Mouse (Mus musculus): Measurements from ENCODE around the gene Tmem215.

The Tmem215 gene

DNA sequence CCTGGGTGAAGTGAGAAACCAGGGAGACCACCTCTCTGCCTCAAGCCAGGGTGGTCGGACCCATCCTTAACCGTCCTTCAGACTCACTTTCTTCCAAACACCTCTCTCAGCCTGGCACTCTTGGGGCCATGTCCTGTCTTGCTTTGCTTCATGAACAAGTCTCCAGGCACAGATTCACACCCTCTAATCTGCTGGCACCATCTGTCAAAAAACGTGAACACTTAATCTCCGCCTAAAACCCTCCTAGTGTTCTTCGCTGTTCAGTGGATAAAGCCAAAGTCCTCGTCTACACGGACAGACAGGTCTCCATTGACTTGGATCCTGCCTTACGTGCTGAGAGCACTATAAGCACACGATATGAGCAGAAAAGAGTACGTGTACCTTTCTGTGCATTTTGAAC is at the start of gene Tmem215:
Gene Tmem215, plus strand, starts transcription at position 301 of the 400 bp plus-strand sequence.
- DNase-seq (ENCODE audit: low read depth in 2 of 2, low spot score in 2 of 2), result no peak

DNA sequence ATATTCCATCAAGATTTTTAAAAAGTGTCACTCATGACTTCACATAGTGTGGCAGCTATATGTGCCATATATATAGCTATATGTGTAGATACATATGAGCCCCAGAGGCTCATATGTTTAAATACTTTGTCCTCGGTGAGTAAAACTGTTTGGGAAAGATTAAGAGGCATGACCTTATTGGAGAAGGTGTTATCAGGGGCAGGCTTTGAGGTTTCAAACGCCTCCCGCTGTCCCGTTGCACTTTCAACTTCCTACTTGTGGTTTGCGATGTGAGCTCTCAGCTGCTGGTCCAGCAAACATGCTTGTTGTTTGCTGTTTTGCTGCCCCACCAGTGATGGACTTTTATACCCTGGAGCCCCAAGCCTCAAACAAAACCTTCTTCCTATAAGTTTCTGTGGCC is 40.1 kb upstream of the Tmem215 start:
- DNase-seq (ENCODE audit: low read depth in 2 of 2, low spot score in 2 of 2), result no peak

DNA sequence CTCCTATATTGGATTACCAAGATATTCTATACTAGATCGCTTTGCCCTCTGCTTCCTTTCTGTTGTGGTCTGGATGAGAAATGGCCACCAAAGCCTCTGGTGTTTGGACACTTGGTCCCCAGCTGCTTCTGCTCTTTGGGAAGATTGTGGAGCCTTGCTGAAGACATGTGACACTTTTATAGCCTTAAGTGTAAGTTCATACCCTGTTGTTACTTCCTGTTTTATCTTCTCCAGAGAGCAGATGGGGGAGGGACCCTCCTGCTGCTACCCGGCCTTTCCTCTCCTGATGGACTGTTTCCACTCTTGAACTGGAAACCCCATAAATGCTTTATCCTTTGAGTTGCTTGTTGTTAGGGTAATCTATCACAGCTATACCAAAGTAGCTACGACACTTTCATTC is 38.6 kb upstream of the Tmem215 start:
- no peak for DNase-seq (ENCODE audit: low read depth in 2 of 2, low spot score in 2 of 2)

DNA sequence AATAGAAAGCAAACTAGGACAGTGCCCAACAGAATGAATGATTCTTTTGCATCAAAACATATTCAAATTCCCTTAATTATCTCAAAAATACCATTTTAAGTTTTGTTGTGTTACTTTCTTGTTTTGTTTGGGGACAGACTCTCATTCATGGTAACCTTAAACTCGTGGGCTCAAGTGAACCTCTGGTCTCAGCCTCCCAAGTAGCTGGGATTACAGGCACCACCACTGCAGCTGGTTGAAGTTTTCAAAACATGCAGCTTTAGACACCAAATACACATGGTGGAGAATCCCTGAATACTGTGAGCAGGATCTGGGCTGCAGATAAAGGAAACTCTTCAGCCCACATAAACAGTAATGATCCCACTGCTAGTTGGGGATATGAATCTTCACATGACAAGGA is 37.6 kb upstream of the Tmem215 start:
- DNase-seq (ENCODE audit: low read depth in 2 of 2, low spot score in 2 of 2), result no peak

DNA sequence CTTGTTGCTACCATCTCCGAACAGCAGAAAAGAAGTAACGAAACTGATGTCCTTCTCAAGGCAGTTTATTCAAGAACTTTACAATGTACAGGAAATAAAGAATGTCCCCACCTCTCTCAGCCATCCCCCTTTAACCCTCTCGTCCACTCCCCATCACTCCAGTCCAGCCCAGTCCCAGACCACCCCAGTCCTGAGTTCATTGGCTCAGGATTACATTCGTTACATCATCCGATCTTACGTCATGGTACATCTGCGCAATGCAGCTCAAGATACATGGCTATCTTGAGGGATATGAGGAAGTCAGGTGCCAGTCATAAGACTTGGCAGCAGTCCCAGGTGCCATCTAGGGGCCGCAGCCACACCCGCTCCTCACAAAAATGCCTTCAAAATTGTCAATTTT is 28.4 kb upstream of the Tmem215 start:
- no peak for DNase-seq (ENCODE audit: low read depth in 2 of 2, low spot score in 2 of 2)

DNA sequence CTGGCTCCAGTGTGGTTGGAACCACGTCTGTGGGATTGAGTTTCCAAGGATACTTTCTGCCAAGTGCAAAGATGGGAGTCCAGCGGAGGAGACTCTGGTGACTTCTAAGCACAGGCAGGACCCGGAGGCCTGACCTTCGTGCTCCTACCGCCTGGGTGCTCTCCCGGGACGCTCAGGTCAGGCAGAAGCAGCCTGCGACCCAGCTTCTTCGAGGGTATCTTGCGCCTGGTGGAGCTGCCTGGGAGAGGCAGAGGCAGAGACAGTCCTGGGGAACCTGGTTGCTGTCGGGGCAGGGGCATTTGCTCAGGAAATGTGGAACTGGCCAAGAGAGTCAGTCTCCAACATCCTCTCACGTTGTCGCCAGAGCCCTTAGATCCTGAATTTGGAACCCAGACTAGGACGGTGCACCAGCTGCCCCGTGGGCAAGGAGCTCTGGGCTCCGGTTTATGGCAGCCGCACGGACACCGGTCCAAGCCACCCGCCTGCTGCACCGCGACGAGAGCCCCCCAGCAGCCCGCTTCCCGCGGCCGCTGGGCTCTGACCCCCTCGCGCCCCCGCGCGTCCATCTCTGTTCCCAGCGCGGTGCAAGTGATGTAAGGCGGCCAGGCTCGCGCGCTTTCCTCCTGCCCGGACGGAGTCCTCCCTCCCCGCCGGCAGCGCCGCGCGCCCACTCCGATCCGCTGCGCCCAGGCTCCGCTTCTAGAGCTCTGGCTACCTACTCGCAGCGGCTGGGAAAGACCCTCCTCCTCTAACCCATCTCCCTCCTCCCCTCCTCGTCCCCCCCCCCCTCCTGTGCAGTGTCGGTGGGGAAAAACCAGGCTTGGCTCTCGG is 935 bp downstream of the Tmem215 start:
- no peak for DNase-seq (ENCODE audit: low read depth in 2 of 2, low spot score in 2 of 2)

DNA sequence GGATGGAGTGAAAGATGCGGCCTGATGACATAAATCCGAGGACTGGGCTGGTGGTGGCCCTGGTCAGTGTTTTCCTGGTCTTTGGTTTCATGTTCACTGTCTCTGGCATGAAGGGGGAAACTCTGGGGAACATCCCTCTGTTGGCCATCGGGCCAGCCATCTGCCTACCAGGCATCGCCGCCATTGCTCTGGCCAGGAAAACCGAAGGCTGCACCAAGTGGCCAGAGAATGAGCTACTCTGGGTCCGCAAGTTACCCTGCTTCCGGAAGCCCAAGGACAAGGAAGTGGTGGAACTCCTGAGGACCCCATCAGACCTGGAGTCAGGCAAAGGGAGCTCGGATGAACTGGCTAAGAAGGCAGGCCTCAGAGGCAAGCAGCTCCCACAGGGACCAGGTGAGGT is 1.9 kb downstream of the Tmem215 start:
- DNase-seq (ENCODE audit: low read depth in 2 of 2, low spot score in 2 of 2), result no peak

DNA sequence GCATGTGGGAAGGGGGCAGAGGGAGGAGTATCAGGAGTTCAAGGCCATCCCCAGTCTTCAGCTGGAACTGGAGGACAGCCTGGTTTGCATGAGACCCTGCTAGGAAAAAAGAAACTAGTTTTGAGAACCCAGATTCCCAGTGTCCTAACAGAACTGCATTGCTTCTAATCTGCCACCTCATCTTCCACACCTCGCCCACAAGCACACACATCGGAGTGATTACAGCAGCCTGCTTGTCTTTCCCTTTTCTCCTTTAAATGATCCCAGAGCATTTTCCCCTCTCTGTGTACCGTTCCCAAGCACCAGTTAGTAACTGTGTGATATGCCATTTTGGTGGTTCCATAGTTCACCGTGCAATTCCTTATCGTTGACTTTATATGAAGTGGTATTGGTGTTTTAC is 6.0 kb downstream of the Tmem215 start:
- no peak for DNase-seq (ENCODE audit: low read depth in 2 of 2, low spot score in 2 of 2)

DNA sequence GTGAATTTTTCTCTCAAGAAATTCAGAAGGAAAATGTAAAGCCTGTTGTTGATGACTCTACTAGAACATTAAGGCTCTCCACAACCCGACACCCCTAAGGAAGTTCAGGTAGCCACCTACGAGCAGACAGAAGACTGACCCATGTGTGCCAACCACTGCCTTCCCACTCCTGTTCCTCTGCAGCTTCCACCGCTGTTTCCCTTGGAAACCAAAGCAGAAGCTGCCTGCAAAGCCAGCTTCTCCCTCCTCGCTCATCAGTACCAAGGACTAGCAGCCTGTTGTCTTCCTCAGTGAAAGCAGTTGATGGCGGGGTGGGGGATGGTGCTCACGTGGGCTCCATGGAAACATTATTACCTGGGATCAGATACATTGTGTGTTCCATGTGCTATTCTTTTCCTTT is 14.6 kb downstream of the Tmem215 start:
- no peak for DNase-seq (ENCODE audit: low read depth in 2 of 2, low spot score in 2 of 2)

DNA sequence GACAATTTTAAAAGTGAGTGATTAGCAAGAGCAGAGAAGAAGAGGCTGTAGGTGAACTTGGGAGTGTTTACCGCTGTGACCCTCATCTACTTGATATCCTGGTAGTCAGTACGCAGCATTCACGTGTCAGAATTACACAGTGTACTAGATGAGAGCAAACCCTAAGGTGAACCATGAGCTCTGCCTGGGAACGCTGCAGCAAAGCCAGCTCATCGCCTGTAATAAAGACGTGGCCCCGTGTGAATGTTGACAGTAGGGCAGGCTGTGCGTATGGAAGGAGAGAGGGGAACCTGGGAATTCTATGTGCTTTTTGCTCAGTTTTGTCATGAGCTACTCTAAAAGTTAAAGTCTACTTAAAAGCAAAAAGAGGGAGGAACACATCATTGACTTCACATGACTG is 19.8 kb downstream of the Tmem215 start:
- no peak for DNase-seq (ENCODE audit: low read depth in 2 of 2, low spot score in 2 of 2)

DNA sequence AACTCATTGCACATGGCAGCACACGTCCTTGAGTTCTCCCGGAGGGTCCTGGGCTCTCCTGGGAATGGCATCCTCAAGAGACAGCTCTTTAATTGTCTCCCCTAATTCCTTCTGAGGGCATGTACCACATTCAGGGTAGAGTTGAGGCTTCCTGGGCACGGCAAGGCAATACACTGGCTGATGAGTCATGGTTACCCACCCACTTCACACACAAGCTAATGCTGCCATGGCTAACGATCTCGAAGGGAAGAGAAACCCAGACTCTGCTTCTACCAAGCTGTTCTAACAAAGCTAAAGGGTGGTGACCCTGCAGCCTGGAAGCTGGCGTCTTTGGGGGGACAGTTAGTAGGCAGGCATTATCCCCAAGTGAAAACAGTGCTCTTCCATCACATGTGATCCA is 24.4 kb downstream of the Tmem215 start:
- no peak for DNase-seq (ENCODE audit: low read depth in 2 of 2, low spot score in 2 of 2)

DNA sequence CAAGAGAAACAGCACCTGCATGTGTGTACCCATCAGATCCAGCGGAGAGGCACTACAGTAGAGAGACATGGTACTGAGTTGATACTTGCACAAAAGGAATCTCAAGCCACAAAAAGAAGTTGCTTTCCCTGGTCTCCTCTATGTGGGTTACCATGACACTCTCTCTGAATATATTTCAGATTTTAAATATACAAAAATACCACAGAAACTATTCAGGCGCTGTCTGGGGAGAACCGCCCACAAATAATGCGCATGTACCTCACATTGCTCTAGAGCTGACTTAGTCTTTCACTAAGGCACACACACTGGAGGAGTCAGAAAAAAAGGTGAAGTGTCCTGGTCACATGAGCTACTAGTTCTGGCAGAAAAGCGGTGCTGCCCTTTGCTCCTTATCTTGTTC is 24.8 kb downstream of the Tmem215 start:
- DNase-seq (ENCODE audit: low read depth in 2 of 2, low spot score in 2 of 2), result no peak

DNA sequence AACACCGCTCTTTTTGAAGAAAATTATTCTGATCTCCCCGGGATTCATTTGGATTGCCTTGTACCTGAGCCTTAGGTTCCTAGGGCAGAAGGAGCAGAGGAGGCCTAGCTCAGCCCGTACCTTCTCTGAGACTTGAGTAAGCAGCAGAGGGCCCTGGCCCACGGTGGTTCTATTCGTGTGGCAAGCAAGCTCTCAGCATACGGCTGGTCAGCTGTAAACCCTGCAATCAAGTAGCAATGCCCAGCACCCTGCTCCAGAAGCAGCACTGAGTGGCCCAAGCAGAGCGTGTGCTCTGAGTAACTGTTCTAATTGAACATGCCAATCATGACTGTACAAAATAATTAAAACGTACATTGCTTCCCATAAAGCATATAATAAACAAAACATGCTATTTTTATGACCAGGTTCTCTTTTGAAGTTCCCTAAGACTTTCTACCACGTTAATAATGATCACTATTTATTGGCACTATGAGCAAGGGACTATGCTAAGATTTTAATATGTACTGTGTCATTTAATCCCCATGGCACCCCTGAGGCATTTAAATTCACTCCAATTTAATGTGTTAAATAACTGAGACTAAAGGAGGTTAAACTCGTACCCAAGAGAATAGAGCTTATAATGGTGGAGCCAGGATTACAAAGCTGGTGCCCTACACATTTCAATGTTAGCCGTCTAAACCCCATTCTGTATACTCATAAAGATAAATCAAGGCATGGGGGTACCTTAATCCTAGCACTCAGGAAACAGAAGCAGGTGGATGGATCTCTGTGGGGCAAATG is 28.0 kb downstream of the Tmem215 start:
- no peak for DNase-seq (ENCODE audit: low read depth in 2 of 2, low spot score in 2 of 2)

DNA sequence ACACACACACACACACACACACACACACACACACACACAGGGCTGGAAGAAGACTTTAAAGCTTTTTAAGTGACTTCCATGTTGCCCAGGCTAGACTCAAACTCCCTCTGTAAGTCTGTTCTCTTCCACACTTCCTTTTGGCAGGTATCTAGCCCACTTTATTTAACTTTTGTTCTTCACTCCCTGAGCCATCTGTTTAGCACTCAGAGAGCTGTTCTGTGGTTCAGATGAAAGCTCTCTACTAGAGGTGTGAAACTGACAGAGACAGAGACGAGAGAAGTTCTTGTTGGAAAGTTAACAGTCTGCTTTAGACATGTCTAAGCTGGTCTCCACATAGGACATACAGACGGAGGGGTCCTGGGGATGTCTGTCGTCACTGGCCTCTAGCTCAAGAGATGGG is 30.5 kb downstream of the Tmem215 start:
- DNase-seq (ENCODE audit: low read depth in 2 of 2, low spot score in 2 of 2), result no peak

DNA sequence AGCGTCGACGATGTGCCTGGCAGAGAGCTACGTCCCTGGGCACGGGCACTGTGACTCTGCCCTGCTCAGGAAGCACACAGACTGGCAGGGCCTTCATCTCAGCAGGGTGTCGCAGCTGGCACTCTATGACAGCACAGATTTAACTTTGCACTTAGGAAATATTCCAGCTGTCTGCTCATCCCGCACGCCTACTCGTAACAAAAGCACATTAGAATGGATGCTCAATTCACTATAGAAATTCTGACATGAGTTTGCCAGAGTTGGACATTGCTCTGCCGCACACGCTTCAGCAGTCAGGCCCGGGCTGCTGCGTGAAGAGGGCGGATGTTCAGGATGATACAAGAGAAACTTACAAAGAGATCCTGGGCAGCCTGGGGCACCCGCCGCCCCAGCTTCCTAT is 37.6 kb downstream of the Tmem215 start:
- DNase-seq (ENCODE audit: low read depth in 2 of 2, low spot score in 2 of 2), result no peak

DNA sequence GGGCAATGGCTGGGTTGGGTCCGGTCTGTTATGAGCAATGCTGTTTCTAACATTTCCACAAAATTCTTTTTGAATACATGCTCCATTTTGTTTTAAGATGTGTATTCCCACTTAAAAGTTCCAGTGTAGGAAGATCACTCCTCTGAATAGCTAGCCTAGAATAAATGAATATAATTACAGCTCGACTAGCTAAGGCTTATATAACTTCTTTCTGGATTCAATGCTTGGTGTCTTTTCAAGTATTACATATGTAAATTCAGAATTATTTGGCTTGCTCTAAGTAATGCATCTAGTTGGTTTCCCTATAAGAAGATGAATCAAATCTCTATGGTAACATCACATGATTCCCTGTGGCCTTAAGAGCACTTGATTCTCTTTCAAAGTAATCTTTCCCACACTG is 41.3 kb downstream of the Tmem215 start:
- no peak for DNase-seq (ENCODE audit: low read depth in 2 of 2, low spot score in 2 of 2)

DNA sequence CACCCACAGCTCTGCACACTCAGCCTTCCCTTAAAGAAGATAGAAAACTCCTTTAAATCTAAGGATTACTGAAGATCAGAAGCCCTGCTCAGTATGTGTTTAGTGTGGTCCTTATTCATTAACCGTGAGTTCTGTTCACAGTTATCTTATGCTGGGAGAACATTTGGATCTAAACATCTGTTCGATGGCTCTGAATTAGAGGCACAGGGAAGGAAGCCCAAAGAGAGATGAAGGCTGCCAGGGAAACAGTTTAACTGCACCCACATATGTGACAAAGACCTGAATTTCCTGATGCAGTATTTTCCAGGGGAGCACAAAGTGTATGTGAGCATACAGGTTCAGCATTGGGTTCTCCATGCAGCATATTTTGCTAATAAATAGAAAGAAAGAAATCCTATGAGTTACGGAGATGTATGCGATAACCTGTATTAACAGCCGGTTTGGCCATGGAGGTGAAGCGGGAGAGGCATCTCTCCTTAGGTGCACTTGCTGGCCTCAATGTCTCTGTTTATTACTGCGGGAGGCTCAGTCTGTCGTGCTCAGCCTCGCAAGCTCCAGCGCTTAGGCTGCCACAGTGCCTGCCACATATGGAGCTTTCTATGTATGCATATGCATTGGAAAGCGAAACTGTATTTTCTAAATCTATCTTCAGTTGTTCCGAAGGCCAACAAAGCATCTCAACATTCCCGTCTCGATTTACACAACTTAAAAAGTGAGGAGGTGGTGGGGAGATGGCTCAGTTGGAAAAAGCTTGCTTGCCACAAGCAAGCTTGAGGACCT is 46.8 kb downstream of the Tmem215 start:
- DNase-seq (ENCODE audit: low read depth in 2 of 2, low spot score in 2 of 2), result no peak

All from CD8-positive naive resting alpha-beta T cell, adult 2 months (primary cell).